Mouse (Mus musculus) lung, postnatal 36 days (tissue): ENCODE results near the gene Gpx7.
A peak's percentile ranks its signal among the peaks of the same experiment; 100 is the strongest.
"Not testable (repeated sequence)": the region's sequence is repeated elsewhere in the genome, so short reads cannot be mapped to it uniquely, and the experiment has no call there.

Experiments used
- DNase-seq: peaks from one replicate; pipeline ENCODE4 v3.0.0; 2022; ENCODE audit warnings: mixed read lengths

The Gpx7 gene

DNA sequence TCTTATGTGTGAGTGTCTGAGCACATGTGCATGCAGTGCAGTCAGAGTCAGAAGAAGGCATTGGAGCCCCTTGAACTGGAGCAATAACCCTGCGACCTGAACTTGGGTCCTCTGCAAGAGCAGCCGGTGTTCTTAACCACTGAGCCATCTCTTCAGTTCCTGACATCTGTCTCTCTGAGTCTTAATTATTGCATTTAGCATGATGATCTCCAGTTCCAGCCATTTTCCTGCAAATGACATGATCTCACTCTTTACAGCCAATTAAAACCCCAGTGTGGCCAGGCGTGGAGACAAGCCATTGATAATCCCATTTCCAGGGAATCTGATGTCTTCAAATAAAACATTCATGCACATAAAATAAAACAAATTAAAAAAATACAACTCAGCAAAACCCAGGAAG, 18.0 kb downstream of the Gpx7 start:
- no peak for DNase-seq

DNA sequence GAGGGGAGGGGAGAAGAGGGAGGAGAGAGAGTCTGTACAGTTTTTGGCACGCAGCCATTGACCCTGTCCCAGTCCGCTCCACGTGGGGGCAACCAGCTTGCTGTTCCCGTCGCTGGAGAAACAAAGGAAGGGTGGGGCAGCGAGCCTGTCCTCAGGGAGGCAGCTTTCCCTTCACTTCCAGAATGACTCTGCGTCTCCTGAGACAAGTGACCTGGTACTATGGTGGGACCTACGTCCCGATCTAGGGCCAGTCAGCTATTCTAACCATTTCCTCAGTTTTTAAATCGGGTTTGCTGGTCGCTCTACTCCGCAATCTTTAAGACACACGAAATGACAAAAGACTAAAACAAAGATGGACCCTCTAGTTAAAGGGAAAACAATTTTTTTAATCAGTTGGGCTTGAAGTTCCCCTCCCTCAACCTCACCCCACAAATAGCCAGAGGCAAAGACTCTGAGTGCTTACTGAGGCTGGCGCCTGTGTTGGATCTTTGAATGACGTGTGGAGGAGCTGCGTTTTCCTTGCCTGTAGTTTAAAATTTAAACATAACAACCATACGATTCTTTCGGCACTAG, 19.0 kb downstream of the Gpx7 start:
- DNase-seq, result peak; percentile 88

GRCm38 (mm10) chr4:108387106-108387505, 19.7 kb downstream of the Gpx7 start:
- DNase-seq, result peak; percentile 34

DNA sequence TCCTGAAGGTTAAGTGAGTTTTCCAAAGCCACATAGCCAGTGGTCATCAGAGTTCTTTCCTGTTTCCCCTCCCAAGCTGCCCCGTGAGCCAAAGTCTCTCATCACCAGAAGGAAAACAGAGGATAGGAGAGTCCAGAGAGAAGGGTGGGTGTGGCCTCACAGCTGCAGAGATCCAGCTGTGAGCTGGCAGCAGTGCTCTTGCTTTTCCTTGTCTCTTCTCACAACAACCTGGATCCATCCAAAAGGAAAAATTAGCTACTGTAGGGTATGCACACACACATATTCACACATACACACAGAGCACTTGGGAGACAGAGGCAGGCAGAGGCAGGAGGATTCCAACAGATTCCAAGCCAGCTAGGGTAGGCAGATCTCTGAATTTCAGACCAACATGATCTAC, 20.7 kb downstream of the Gpx7 start:
- DNase-seq, result no peak

GRCm38 (mm10) chr4:108383183-108383714, 23.5 kb downstream of the Gpx7 start, which contains the start of gene Shisal2a:
Gene Shisal2a, minus strand, starts transcription at chr4:108383349.
- no peak for DNase-seq

GRCm38 (mm10) chr4:108380146-108380545, 26.6 kb downstream of the Gpx7 start:
- no peak for DNase-seq

DNA sequence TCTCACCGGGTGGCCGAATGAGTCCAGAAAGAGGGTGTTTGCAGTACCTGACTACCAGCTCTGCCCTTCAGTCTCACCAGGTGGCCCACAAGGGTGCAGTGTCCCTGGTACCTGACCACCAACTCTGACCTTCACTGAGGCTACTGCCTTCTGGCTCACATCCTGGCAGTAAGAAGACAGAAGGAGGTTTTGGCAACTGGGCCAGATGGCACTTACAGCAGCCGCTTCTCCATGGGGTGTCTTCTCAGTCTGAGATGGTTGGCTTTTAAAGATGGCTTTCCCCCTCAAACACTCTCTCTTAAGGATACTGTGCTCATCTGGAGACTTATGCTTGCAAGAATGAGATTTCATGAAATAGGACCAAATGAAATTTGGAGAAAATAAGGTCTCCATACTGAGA, 27.3 kb downstream of the Gpx7 start:
- DNase-seq, result no peak

GRCm38 (mm10) chr4:108372166-108372565, 34.6 kb downstream of the Gpx7 start:
- no peak for DNase-seq

DNA sequence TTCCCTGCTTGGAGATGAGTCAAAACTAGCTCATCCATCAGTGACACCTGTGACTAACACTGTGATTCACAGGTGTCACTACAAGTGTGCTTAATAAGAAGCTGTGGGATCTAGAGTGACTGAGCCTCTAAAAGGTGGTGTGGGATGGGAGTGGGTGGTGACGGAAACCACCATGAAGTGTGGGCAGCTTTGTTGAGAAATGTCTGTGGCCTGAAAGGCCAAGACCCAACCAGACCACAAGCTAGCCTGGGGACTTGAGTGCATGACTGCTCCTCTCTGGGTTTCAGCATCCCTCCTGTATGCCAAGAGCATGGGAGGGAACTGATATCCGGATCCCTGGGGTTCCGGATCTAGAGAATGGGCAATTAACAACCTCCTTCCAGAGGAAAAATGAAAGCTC, 35.3 kb downstream of the Gpx7 start:
- no peak for DNase-seq

DNA sequence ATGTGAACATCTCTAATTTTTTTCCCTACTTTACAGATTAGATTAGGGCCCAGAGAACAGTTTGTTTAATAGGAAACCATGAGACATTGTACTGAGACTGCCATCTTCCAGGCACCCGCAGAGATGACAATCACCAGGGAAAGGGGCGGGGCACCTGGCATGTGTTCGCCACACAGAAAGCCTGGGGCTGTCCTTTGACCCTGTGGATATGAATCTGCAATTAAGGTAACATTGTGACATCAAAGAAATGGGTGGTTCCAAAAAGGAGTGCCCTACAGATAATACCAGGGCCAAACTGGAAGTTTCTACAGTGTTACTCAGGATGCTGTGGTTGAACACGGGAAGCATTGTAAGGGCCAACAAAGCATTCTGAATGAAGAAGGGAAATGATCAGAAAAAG, 36.4 kb downstream of the Gpx7 start:
- no peak for DNase-seq

GRCm38 (mm10) chr4:108369254-108369653, 37.5 kb downstream of the Gpx7 start:
- DNase-seq, result no peak

DNA sequence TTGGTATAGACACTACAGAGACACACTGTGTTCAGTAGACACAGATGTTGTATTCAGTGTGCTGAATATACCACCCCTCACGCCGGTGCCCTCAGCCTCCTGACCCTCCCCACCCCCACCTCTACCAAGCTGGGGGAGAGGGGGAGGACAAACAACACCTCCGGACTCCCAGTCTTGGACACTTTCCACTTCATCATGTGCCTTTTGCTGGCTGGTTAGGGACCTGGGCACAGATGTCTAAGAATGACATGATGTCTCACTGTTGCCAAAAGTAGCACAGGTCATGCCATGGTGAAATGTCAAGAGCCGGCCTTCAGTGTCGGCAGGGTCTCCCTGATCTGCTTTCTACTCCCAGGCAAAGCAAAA, 42.7 kb downstream of the Gpx7 start:
- no peak for DNase-seq

GRCm38 (mm10) chr4:108363355-108364110, 43.2 kb downstream of the Gpx7 start:
- DNase-seq, result no peak

DNA sequence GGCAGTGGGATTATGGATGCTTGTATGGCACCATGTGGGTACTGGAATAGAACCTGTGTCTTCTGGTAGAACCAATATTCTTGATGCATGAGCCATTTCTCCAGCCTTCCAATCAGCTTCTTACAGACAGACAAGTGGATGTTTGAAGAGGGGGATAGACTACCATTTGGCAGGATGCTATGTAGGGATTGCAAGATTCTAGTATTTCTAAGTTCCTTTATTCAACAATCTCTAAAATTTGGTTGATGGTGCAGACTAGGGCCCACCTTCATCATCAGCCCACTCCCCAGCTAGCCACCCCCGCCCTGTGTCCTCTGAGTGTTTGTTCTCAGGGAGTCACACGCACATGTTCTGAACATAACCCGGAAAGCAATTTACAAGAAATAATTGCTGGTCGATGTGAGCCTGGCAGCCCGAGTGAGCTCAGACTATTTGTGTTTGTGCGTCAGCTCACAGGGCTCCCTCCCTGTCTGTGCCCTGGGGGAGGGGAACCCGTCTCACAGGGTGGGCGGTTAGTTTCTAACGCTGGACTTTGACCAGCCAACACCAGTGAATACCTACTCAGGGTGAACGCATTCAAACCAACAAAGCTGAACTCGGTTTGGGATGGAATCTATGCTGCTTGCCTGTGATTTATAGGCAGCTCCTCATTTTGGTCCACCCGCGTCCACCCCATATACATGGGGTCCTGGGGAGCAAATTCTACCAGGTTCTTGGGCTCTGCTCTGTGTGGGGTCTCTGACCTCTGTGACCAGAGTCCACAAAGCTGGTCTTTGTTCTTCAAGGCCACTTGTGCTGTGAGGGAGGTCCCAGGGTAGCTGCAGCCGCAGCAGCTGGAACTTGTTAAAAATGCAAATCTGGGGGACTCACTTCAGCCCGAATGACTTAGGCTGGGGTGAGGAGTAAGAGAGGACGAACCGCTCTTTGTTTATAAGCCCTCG, 44.2 kb downstream of the Gpx7 start:
- no peak for DNase-seq

- peak; percentile 24 for DNase-seq
These were observed 46.4 kb downstream of the Gpx7 start for GRCm38 (mm10) chr4:108360136-108361055.

DNA sequence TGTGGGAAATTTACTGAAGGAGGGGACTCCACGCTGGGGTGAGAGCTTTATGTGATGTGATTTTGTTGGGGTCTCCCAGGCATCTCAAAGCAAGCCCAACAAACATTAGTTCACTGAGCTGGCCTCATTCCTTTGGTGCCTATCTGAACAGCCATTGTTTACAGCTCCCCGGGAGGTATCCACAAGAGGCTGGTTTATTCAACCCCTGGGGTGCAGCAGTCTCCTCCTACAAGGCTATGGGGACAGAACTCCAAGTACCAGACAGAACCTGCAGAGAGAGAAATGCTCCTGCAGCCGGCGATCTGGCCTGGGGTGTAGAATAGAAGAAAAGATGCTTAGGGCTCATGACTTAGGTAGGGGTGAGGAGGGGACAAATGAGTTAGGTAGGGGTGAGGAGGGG, 48.3 kb downstream of the Gpx7 start:
- DNase-seq, result no peak

DNA sequence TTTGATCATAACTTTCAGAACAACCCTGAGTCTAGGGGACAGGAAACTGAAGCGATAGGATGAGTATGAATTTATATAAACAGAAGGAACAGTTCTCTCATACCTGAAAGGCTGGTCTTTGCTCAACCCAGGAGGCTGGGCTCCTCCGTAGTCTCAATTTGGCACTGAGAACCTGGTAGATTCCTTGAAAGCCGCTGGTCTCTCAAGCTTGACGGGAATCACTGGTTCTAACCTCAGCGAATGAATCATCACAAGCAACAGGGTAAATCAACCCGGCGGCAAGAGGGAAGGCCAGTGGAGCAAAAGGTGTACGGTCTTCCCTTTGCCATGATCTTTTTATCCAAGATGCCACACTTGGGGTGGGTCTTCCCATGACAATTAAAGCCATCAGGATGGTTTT, 49.3 kb downstream of the Gpx7 start:
- DNase-seq, result no peak

DNA sequence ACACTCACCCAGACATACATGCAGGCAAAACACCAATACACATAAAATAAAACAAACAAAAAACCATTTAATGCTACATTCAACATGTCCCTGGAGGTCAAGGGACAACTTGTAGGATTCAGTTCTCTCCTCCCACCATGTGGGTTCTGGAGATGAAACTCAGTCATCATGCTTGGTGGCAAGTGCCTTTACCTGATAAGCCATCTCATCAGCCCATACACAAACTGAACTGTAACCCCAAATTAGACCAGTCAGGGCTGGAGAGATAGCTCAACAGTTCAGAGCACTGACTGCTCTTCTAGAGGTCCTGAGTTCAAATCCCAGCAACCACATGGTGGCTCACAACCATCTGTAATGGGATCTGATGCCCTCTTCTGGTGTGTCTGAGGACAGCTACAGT, 53.2 kb downstream of the Gpx7 start:
- not testable (repeated sequence) for DNase-seq

DNA sequence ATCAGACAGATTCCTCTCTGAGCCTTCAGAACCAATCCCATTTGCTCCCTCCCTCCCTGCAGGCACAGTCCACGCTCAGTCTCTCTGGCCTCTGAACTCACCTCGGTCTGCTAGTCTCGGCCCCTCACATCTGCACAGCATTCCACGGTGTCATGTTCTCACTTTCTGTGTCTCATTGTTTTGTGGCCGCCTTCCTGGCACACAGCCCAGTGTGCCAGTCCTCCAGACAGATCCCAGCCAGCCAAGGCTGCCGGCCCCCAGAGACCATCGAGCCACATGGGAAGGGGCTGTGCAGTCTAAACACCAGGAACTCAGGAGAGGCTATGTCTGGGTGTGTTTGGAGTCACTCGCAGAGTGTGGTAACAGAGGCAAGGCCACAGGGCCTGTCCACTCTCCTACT, 55.9 kb downstream of the Gpx7 start:
- DNase-seq, result peak; percentile 37
